Mouse (Mus musculus) heart, embryonic 14.5 days (tissue): ENCODE data around the gene Mthfsd. TPM values are rescaled to one million over a fixed set of nuclear protein-coding genes. Genes with fewer than 3 reads are reported as not detected.

Source experiments
- ATAC-seq: fragments of 200-750 bp; cut with Nextera tagmentation; 2 replicates; pipeline ENCODE4 v1.8.0; 2017; ENCODE audit warnings: low read depth, moderate TSS enrichment; ENCODE audit not compliant: insufficient number of reproducible peaks, insufficient read depth, low FRiP score
- H3K27ac ChIP-seq, 2 experiments: fragments of 200-500 bp in 1 of 2; fragments of 300-500 bp in 1 of 2; sonication (generic) in 1 of 2; replicated peaks in 1 of 2; 2 replicates each; pipeline ENCODE4 v1.5.1; 2012 to 2014; ENCODE audit warnings: low read depth in 2 of 2, low read length in 2 of 2, control low read depth in 1 of 2, mild to moderate bottlenecking in 1 of 2, mixed read lengths in 1 of 2; ENCODE audit not compliant: control insufficient read depth in 1 of 2, insufficient read depth in 1 of 2
- H3K27me3 ChIP-seq: fragments of 300-500 bp; sonication (generic); 2 replicates; pipeline ENCODE4 v1.6.1; 2014; ENCODE audit warnings: mild to moderate bottlenecking, low read length, control low read depth; ENCODE audit not compliant: control insufficient read depth, insufficient read depth
- H3K36me3 ChIP-seq: fragments of 300-500 bp; sonication (generic); 2 replicates; pipeline ENCODE4 v1.6.1; 2014; ENCODE audit warnings: mild to moderate bottlenecking, control low read depth, low read length, mixed read lengths; ENCODE audit not compliant: control insufficient read depth, insufficient read depth
- H3K4me1 ChIP-seq, 2 experiments: fragments of 200-500 bp in 1 of 2; fragments of 300-500 bp in 1 of 2; sonication (generic) in 1 of 2; 2 replicates each; pipeline ENCODE4 v1.6.1; 2012 to 2014; ENCODE audit warnings: low read length in 2 of 2, control low read depth in 1 of 2, mixed read lengths in 1 of 2; ENCODE audit not compliant: control insufficient read depth in 2 of 2, insufficient read depth in 2 of 2
- H3K4me2 ChIP-seq: fragments of 300-500 bp; sonication (generic); 2 replicates; pipeline ENCODE4 v1.6.1; 2014; ENCODE audit warnings: mild to moderate bottlenecking, low read length
- H3K4me3 ChIP-seq, 2 experiments: fragments of 200-500 bp in 1 of 2; fragments of 300-500 bp in 1 of 2; sonication (generic) in 1 of 2; 2 replicates each; pipeline ENCODE4 v1.5.1; 2012 to 2014; ENCODE audit warnings: low read length in 2 of 2, mild to moderate bottlenecking in 2 of 2, control low read depth in 1 of 2, low read depth in 1 of 2, moderate library complexity in 1 of 2; ENCODE audit not compliant: control insufficient read depth in 1 of 2, insufficient read depth in 1 of 2
- H3K9ac ChIP-seq: fragments of 300-500 bp; sonication (generic); 2 replicates; pipeline ENCODE4 v1.6.1; 2014; ENCODE audit warnings: mild to moderate bottlenecking, low read length
- H3K9me3 ChIP-seq: fragments of 300-500 bp; sonication (generic); 2 replicates; pipeline ENCODE4 v1.6.1; 2016; ENCODE audit warnings: low read length, control low read depth; ENCODE audit not compliant: control insufficient read depth
- WGBS: fragments of 180-500 bp; shearing (Covaris S2); extraction: QIAGEN DNeasy Blood & Tissue Kit; methylation state at CpG from one replicate; pipeline ENCODE4 v1.1.7; 2014; 5-methylcytosine and 5-hydroxymethylcytosine counted together
- polyA plus RNA-seq: library from polyadenylated mRNA; unstranded; fragments of >200 nt; fragmentation: Nextera tagmentation; extraction: Ambion mirVana; gene quantifications from 2 replicates; pipeline ENCODE4 v1.2.1, GENCODE M21; 2014

The Mthfsd gene
- polyA plus RNA-seq, 1 experiment from 2014 or later = 41.1 TPM

DNA sequence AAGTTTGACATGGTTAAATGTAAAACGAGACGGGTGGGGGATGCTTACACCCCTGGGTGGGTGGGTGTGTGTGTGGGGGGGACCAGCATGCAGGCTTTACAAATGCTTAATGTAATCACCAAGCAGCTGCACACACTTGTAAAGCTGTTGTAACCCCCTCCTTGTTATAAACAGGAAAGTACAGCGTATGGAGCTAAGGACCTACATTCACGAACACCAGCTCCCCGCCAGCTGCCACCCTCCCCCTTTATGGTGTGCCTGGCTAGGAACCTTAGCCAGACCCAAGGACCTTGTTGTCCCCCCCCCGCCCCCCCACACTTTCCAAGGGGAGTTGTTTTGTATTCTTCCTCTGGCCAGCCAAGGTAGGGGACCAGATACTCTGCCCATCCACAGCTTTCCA is 18.5 kb upstream of the Mthfsd start:
- no peaks in the 10 kb centered on the region for H3K9me3 ChIP-seq
- H3K4me2 ChIP-seq = peak overlapping the region; percentile 77; the same call in 1 of the 2 replicates
- peaks cover 11 to 38% of the 10 kb centered on the region in 2 experiments for H3K4me1 ChIP-seq
- no peak overlapping the region for H3K9ac ChIP-seq
- no peak for ATAC-seq
- WGBS = 13% methylated on average over 6 of the region's 6 CpGs
- peaks cover under 1% of the 10 kb centered on the region; the same call in 1 of the 2 replicates for H3K36me3 ChIP-seq
- peaks cover 89% of the 10 kb centered on the region for H3K27me3 ChIP-seq
- H3K27ac ChIP-seq = no peak overlapping the region
- H3K4me3 ChIP-seq = no peak overlapping the region

DNA sequence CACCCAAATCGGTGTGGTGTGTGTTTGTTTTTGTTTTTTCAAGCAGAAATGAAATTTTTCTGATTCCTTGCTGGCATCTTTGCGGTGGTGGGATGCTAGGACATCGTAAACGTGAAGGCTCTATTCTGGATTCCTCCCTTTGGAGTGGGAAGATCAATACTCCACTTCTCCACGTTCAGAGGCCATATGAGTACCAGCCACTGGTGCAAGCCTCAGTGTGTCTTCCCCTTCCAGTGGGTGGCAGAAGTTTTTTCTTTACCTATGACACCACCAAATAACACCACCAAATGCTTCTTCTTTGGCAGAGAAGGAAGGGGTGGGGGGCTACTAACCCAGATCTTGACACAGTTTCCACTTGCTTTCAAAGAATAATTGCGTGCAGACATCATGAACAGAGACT is 18.0 kb upstream of the Mthfsd start:
- Histone ChIP-seq H3K9me3 (no peaks in the 10 kb centered on the region), H3K36me3 (peaks cover 5% of the 10 kb centered on the region; the same call in 1 of the 2 replicates), H3K4me3 (peak overlapping the region in 1 of 2 experiments; percentile 41; a peak in 3 of 4 replicates), H3K4me2 (peak overlapping the region; percentile 77), H3K9ac (peak overlapping the region; percentile 65; the same call in 1 of the 2 replicates), H3K27me3 (peaks cover 94% of the 10 kb centered on the region), H3K27ac (no peak overlapping the region), H3K4me1 (peaks cover 11 to 38% of the 10 kb centered on the region in 2 experiments)
- no peak for ATAC-seq
- 13% methylated on average over 6 of the region's 6 CpGs for WGBS

DNA sequence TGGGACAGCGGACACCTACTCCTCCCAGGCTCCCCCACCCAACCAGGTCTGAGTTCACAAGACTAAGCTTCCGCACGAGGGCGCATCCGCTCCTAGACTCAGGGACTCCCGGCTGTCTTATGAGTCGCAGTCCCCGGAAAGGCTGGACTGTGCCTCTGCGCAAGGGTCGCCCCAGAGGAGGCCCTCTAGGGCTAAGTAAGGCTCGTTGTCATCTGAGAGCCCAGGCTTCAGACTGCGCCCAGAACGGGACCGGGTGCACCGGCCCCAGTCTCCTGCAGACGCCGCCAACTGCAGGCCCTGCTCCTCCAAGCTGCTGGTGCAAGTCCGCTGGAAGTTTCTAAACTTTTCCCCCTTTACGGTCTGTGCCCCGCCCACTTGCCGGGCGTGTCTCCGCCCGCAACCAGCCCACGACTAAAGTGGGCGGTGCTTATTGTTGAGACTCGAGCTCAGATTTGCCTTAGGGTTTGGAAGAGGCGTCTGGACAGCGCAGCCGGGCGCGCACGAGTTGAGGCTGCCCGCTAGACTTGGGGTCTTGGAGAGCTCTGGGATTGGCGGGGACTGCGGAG is 17.2 kb upstream of the Mthfsd start:
- Histone ChIP-seq H3K4me3 (peak overlapping the region; percentile 36 to 41), H3K9ac (peak overlapping the region; percentile 65), H3K4me2 (peak overlapping the region; percentile 77), H3K27me3 (peaks cover 95% of the 10 kb centered on the region), H3K9me3 (no peaks in the 10 kb centered on the region), H3K27ac (peak overlapping the region; percentile 71 to 80), H3K36me3 (peaks cover 5% of the 10 kb centered on the region; the same call in 1 of the 2 replicates), H3K4me1 (peaks cover 14 to 38% of the 10 kb centered on the region in 2 experiments)
- peak; percentile 70 for ATAC-seq
- 1% methylated on average over 35 of the region's 36 CpGs for WGBS

DNA sequence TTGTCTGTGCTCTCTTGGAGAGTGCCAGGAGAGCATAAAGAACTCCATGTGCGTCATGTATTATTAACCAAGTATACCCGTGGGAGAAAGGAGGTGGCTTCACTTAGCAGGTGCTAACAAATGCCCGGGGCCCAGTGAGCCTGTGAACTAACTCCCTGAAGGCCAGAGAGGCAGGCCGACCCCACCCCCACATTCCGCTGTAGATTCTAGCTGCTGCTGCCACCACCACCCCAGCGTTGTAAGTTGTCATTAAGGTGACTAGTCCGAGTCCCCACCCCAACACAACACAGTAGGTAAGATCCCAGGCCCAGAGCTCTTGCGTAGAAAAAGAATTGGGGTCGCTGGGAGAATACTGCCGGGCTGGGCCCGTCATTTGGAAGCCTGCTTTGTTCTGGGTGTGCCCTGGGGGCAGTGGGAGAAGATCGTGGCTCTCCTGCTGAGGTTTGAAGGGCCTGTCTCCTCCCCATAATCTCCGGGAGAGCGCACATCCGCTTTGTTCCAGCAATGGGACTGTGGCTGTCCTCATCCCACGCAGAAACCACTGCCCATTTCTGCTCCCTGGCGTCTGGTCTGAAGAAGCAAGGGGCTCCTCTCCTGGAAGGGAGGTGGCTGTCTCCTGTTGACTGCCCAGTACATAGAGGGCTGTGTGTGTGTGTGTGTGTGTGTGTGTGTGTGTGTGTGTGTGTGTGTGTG is 16.5 kb upstream of the Mthfsd start:
- no peak; the same call in 1 of the 2 replicates for ATAC-seq
- H3K27me3 ChIP-seq = peaks cover 94% of the 10 kb centered on the region
- H3K9me3 ChIP-seq = no peaks in the 10 kb centered on the region
- no peak overlapping the region; a peak in 1 of 4 replicates for H3K4me3 ChIP-seq
- 5% methylated on average over 17 of the region's 17 CpGs for WGBS
- peak overlapping the region; percentile 65; the same call in 1 of the 2 replicates for H3K9ac ChIP-seq
- H3K4me1 ChIP-seq = peaks cover 14 to 38% of the 10 kb centered on the region in 2 experiments
- peak overlapping the region; percentile 77 for H3K4me2 ChIP-seq
- H3K36me3 ChIP-seq = peaks cover 5% of the 10 kb centered on the region; the same call in 1 of the 2 replicates
- H3K27ac ChIP-seq = peak overlapping the region; percentile 71 to 80; a peak in 3 of 4 replicates

DNA sequence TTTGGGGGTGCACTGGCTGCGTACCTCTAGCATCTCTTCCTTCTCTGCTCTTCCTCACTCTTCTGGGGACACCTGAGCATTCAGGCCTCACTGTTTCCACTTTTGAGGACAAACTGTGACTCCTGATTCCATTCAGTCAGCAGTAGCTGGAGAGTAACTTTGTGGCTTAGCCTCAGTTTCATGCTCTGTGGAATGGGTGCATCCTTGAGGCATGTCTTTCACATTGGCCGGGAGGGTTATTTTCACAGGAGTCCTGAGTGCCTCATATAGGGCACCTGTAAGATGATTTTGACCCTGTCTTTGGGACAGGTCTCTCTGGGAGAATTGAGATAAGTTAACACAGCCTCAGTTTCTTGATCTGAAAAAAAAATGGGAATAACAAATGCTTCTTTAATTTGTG is 14.9 kb upstream of the Mthfsd start:
- H3K4me1 ChIP-seq = peaks cover 7 to 27% of the 10 kb centered on the region in 2 experiments
- 87% methylated on average over 2 of the region's 2 CpGs for WGBS

DNA sequence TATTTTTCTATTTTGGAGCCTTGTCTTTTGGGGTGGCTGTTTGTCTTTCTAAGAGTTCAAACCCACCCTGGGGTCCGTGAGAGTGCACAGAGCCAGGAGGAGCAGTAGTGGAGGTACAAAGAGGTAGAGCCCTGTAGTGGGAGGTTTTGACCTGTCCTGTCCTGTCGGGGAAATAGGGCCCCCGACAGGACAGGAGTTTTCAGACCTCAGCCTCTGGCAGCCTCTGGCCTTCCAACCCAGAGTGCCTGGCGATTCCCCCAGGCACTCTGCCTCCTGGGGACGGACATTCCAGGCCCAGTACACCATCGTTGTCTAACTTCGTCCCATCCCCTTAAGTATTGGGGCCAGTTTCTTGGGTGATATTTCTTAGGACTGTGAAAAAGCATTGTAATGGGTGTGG is 14.2 kb upstream of the Mthfsd start:
- no peak overlapping the region for H3K4me2 ChIP-seq
- H3K36me3 ChIP-seq = peaks cover 5% of the 10 kb centered on the region
- H3K4me1 ChIP-seq = peaks cover 6 to 22% of the 10 kb centered on the region in 2 experiments
- WGBS = 13% methylated on average over 7 of the region's 7 CpGs
- peaks cover 87% of the 10 kb centered on the region for H3K27me3 ChIP-seq
- no peak overlapping the region for H3K9ac ChIP-seq
- no peak overlapping the region for H3K4me3 ChIP-seq
- no peak for ATAC-seq
- no peaks in the 10 kb centered on the region for H3K9me3 ChIP-seq
- H3K27ac ChIP-seq = no peak overlapping the region

More for the DNA sequence above, 14.9 kb upstream of the Mthfsd start:
- Histone ChIP-seq H3K9me3 (no peaks in the 10 kb centered on the region), H3K36me3 (peaks cover 5% of the 10 kb centered on the region; the same call in 1 of the 2 replicates), H3K27me3 (peaks cover 87% of the 10 kb centered on the region), H3K27ac (no peak overlapping the region), H3K4me3 (no peak overlapping the region), H3K9ac (no peak overlapping the region), H3K4me2 (no peak overlapping the region)
- ATAC-seq = no peak

DNA sequence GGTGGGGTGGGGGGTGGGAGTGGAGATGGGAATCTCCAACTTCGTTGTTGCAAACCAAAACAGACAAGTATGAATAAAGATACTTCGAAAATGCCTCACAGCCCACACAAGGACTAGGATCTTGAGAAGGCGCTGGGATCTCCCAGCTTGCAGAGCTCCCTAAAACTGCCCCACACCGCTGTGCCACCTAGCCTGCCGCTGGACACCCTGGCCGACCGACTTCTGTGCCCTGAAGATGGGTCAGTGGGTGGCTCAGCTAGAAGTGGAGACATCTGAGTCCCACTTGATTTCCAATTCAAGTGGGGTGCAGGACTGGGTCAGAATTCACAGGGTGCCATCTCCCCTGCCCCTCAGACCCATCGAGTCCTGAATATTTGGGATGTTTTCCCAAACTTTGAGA is 13.5 kb upstream of the Mthfsd start:
- peaks cover 6 to 20% of the 10 kb centered on the region in 2 experiments; a peak in 3 of 4 replicates for H3K4me1 ChIP-seq
- H3K27ac ChIP-seq = no peak overlapping the region
- H3K9ac ChIP-seq = peak overlapping the region; percentile 2; the same call in 1 of the 2 replicates
- peak overlapping the region; percentile 78 for H3K4me2 ChIP-seq
- 0 out of 4 replicates have a peak overlapping the region, but pooled peaks of 1 of the 2 experiments have one; percentile 50 for H3K4me3 ChIP-seq
- ATAC-seq = no peak
- peaks cover 87% of the 10 kb centered on the region for H3K27me3 ChIP-seq
- H3K9me3 ChIP-seq = 0 out of 2 replicates have a peak, but pooled peaks cover 4% of the 10 kb centered on the region
- peaks cover 5% of the 10 kb centered on the region for H3K36me3 ChIP-seq
- WGBS = 40% methylated on average over 8 of the region's 8 CpGs
